Mouse (Mus musculus): ENCODE measurements around the gene Iqsec2. TPM values are rescaled to one million over a fixed set of nuclear protein-coding genes. Genes with fewer than 3 reads are reported as not detected.
A peak's percentile ranks its signal among the peaks of the same experiment; 100 is the strongest.

Iqsec2 gene
- 3.0 and 3.7 TPM in 2 replicates for polyA plus RNA-seq (2015; fragmentation: Nextera tagmentation; extraction: Ambion mirVana)

- DNase-seq (peak; percentile 22), ATAC-seq (peak; percentile 64)
- H3K9ac ChIP-seq (replicated peaks) = peak within 1 kb of the TSS; percentile 48; the same call in 1 of the 2 replicates
- H3K36me3 ChIP-seq (replicated peaks; ENCODE audit: insufficient read depth, low read length) = no peaks in the 10 kb centered on the region
- no peaks in the 10 kb centered on the region for H3K9me3 ChIP-seq (ENCODE audit: low read length)
- peak within 1 kb of the TSS; percentile 79 for H3K4me2 ChIP-seq (ENCODE audit: low read depth, low read length)
- TF ChIP-seq EP300 (IDR thresholded peaks at IDR 0.05; ENCODE audit: low read depth) = no peak
- no peaks in the 10 kb centered on the region for H3K4me1 ChIP-seq (ENCODE audit: insufficient read depth)
- H3K27me3 ChIP-seq (ENCODE audit: insufficient read depth, low read length) = peaks cover 39% of the 10 kb centered on the region
- H3K4me3 ChIP-seq (ENCODE audit: low read depth, low read length) = peak within 1 kb of the TSS; percentile 52
- WGBS (ENCODE audit: insufficient replicate concordance) = 7% methylated on average over 38 of the region's 78 CpGs
- H3K27ac ChIP-seq (ENCODE audit: low read depth) = no peak within 1 kb of the TSS
Observed at GRCm38 (mm10) chrX:152143941-152144741, at the start of gene Iqsec2. Iqsec2 (plus strand) TSS chrX:152144268.

- Histone ChIP-seq H3K36me3 (replicated peaks; ENCODE audit: insufficient read depth, low read length) (no peaks in the 10 kb centered on the region), H3K4me2 (ENCODE audit: low read depth, low read length) (no peak overlapping the region), H3K4me3 (ENCODE audit: low read depth, low read length) (no peak overlapping the region), H3K9me3 (ENCODE audit: low read length) (no peaks in the 10 kb centered on the region), H3K27me3 (ENCODE audit: insufficient read depth, low read length) (peaks cover 4% of the 10 kb centered on the region; the same call in 1 of the 2 replicates), H3K27ac (ENCODE audit: low read depth) (no peak overlapping the region), H3K9ac (replicated peaks) (no peak overlapping the region), H3K4me1 (ENCODE audit: insufficient read depth) (no peaks in the 10 kb centered on the region)
- WGBS (ENCODE audit: insufficient replicate concordance) = 36% methylated on average over 1 of the region's 1 CpGs
- no peak for ATAC-seq
- no peak for TF ChIP-seq CTCF (IDR thresholded peaks at IDR 0.05; ENCODE audit: low read depth)
- no peak for TF ChIP-seq EP300 (IDR thresholded peaks at IDR 0.05; ENCODE audit: low read depth)
- DNase-seq = no peak
Observed at GRCm38 (mm10) chrX:152097572-152097971, 46.5 kb upstream of the Iqsec2 start.

- DNase-seq (no peak), ATAC-seq (no peak)
- WGBS (ENCODE audit: insufficient replicate concordance) = 65% methylated on average over 1 of the region's 1 CpGs
- Histone ChIP-seq H3K4me3 (ENCODE audit: low read depth, low read length) (no peak overlapping the region), H3K4me1 (ENCODE audit: insufficient read depth) (no peaks in the 10 kb centered on the region), H3K4me2 (ENCODE audit: low read depth, low read length) (no peak overlapping the region), H3K9ac (replicated peaks) (no peak overlapping the region), H3K27ac (ENCODE audit: low read depth) (no peak overlapping the region), H3K36me3 (replicated peaks; ENCODE audit: insufficient read depth, low read length) (no peaks in the 10 kb centered on the region), H3K9me3 (ENCODE audit: low read length) (no peaks in the 10 kb centered on the region), H3K27me3 (ENCODE audit: insufficient read depth, low read length) (0 out of 2 replicates have a peak, but pooled peaks cover 4% of the 10 kb centered on the region)
- TF ChIP-seq CTCF (IDR thresholded peaks at IDR 0.05; ENCODE audit: low read depth) (no peak), EP300 (IDR thresholded peaks at IDR 0.05; ENCODE audit: low read depth) (no peak)
Observed at GRCm38 (mm10) chrX:152121687-152122086, 22.4 kb upstream of the Iqsec2 start.

- H3K9me3 ChIP-seq (ENCODE audit: low read length) = no peaks in the 10 kb centered on the region
- H3K27me3 ChIP-seq (ENCODE audit: insufficient read depth, low read length) = no peaks in the 10 kb centered on the region
- H3K27ac ChIP-seq (ENCODE audit: low read depth) = no peak overlapping the region
- DNase-seq = no peak
- no peak for ATAC-seq
- WGBS (ENCODE audit: insufficient replicate concordance) = 84% methylated on average over 3 of the region's 3 CpGs
- no peak overlapping the region for H3K4me3 ChIP-seq (ENCODE audit: low read depth, low read length)
- H3K4me1 ChIP-seq (ENCODE audit: insufficient read depth) = no peaks in the 10 kb centered on the region
- no peak for TF ChIP-seq CTCF (IDR thresholded peaks at IDR 0.05; ENCODE audit: low read depth)
- TF ChIP-seq EP300 (IDR thresholded peaks at IDR 0.05; ENCODE audit: low read depth) = no peak
- no peak overlapping the region for H3K4me2 ChIP-seq (ENCODE audit: low read depth, low read length)
- H3K9ac ChIP-seq (replicated peaks) = no peak overlapping the region
- H3K36me3 ChIP-seq (replicated peaks; ENCODE audit: insufficient read depth, low read length) = no peaks in the 10 kb centered on the region
Observed at GRCm38 (mm10) chrX:152130777-152131176, 13.3 kb upstream of the Iqsec2 start.

GRCm38 (mm10) chrX:152132029-152132428, 12.0 kb upstream of the Iqsec2 start:
- 76% methylated on average over 2 of the region's 2 CpGs for WGBS (ENCODE audit: insufficient replicate concordance)

GRCm38 (mm10) chrX:152135195-152135594, 8.9 kb upstream of the Iqsec2 start:
- Histone ChIP-seq H3K36me3 (replicated peaks; ENCODE audit: insufficient read depth, low read length) (no peaks in the 10 kb centered on the region), H3K27ac (ENCODE audit: low read depth) (no peak overlapping the region), H3K9me3 (ENCODE audit: low read length) (no peaks in the 10 kb centered on the region), H3K27me3 (ENCODE audit: insufficient read depth, low read length) (0 out of 2 replicates have a peak, but pooled peaks cover 3% of the 10 kb centered on the region), H3K4me3 (ENCODE audit: low read depth, low read length) (no peak overlapping the region), H3K9ac (replicated peaks) (no peak overlapping the region), H3K4me2 (ENCODE audit: low read depth, low read length) (no peak overlapping the region), H3K4me1 (ENCODE audit: insufficient read depth) (no peaks in the 10 kb centered on the region)
- TF ChIP-seq CTCF (IDR thresholded peaks at IDR 0.05; ENCODE audit: low read depth) = no peak
- no peak for TF ChIP-seq EP300 (IDR thresholded peaks at IDR 0.05; ENCODE audit: low read depth)
- no peak for ATAC-seq
- WGBS (ENCODE audit: insufficient replicate concordance) = 61% methylated on average over 2 of the region's 2 CpGs
- DNase-seq = no peak

More at GRCm38 (mm10) chrX:152132029-152132428, 12.0 kb upstream of the Iqsec2 start:
- no peak overlapping the region for H3K4me2 ChIP-seq (ENCODE audit: low read depth, low read length)
- no peak overlapping the region for H3K27ac ChIP-seq (ENCODE audit: low read depth)
- H3K9me3 ChIP-seq (ENCODE audit: low read length) = no peaks in the 10 kb centered on the region
- no peak overlapping the region for H3K4me3 ChIP-seq (ENCODE audit: low read depth, low read length)
- ATAC-seq (no peak), DNase-seq (no peak)
- no peaks in the 10 kb centered on the region for H3K4me1 ChIP-seq (ENCODE audit: insufficient read depth)
- TF ChIP-seq CTCF (IDR thresholded peaks at IDR 0.05; ENCODE audit: low read depth) = peak; percentile 52
- TF ChIP-seq EP300 (IDR thresholded peaks at IDR 0.05; ENCODE audit: low read depth) = no peak
- no peaks in the 10 kb centered on the region for H3K36me3 ChIP-seq (replicated peaks; ENCODE audit: insufficient read depth, low read length)
- H3K27me3 ChIP-seq (ENCODE audit: insufficient read depth, low read length) = 0 out of 2 replicates have a peak, but pooled peaks cover 3% of the 10 kb centered on the region
- H3K9ac ChIP-seq (replicated peaks) = no peak overlapping the region

All from liver, postnatal 0 days (tissue).